Mouse (Mus musculus) stomach, embryonic 14.5 days (tissue): ENCODE results near the gene Arf4. TPM values are rescaled to one million over a fixed set of nuclear protein-coding genes. Genes with fewer than 3 reads are reported as not detected.
A peak's percentile ranks its signal among the peaks of the same experiment; 100 is the strongest.

Source experiments
- ATAC-seq: fragments of 200-750 bp; cut with Nextera tagmentation; 2 replicates; pipeline ENCODE4 v1.8.0; 2017; ENCODE audit warnings: low read depth, moderate TSS enrichment; ENCODE audit not compliant: insufficient number of reproducible peaks, insufficient read depth, low FRiP score
- H3K27ac ChIP-seq: fragments of 300-500 bp; sonication (generic); 2 replicates; pipeline ENCODE4 v1.5.1; 2014; ENCODE audit warnings: mild to moderate bottlenecking, low read length, moderate library complexity, mixed read lengths
- H3K27me3 ChIP-seq: fragments of 300-500 bp; sonication (generic); 2 replicates; pipeline ENCODE4 v1.6.1; 2014; ENCODE audit warnings: low read length, control low read depth, mixed read lengths; ENCODE audit not compliant: control insufficient read depth, insufficient read depth
- H3K36me3 ChIP-seq: fragments of 300-500 bp; sonication (generic); 2 replicates; pipeline ENCODE4 v1.6.1; 2014; ENCODE audit warnings: mild to moderate bottlenecking, control low read depth, low read length, moderate library complexity, mixed read lengths; ENCODE audit not compliant: control insufficient read depth, insufficient read depth
- H3K4me1 ChIP-seq: fragments of 300-500 bp; sonication (generic); 2 replicates; pipeline ENCODE4 v1.6.1; 2014; ENCODE audit warnings: low read length, control low read depth, mixed read lengths; ENCODE audit not compliant: control insufficient read depth, insufficient read depth
- H3K4me2 ChIP-seq: fragments of 300-500 bp; sonication (generic); replicated peaks from 2 replicates; pipeline ENCODE4 v1.6.1; 2014; ENCODE audit warnings: low read depth, low read length, control low read depth
- H3K4me3 ChIP-seq: fragments of 300-500 bp; sonication (generic); 2 replicates; pipeline ENCODE4 v1.5.1; 2014; ENCODE audit warnings: low read depth, low read length, control low read depth
- H3K9ac ChIP-seq: fragments of 300-500 bp; sonication (generic); replicated peaks from 2 replicates; pipeline ENCODE4 v1.6.1; 2014; ENCODE audit warnings: low read depth, mild to moderate bottlenecking, control low read depth, low read length, moderate library complexity, mixed read lengths
- H3K9me3 ChIP-seq: fragments of 300-500 bp; sonication (generic); 2 replicates; pipeline ENCODE4 v1.6.1; 2016; ENCODE audit warnings: low read depth, low read length, control low read depth; ENCODE audit not compliant: control insufficient read depth
- WGBS: fragments of 180-500 bp; shearing (Covaris S2); extraction: QIAGEN DNeasy Blood & Tissue Kit; methylation state at CpG from one replicate; pipeline ENCODE4 v1.1.7; 2014; 5-methylcytosine and 5-hydroxymethylcytosine counted together
- polyA plus RNA-seq: library from polyadenylated mRNA; unstranded; fragments of >200 nt; fragmentation: Nextera tagmentation; extraction: Ambion mirVana; gene quantifications from 2 replicates; pipeline ENCODE4 v1.2.1, GENCODE M21; 2014

Arf4 gene
- polyA plus RNA-seq, 1 experiment from 2014 or later: 666 TPM

- WGBS: 81% methylated on average over 4 of the region's 4 CpGs
- Histone ChIP-seq H3K27ac (no peak overlapping the region), H3K4me3 (no peak overlapping the region), H3K36me3 (peaks cover 61% of the 10 kb centered on the region), H3K4me1 (no peaks in the 10 kb centered on the region), H3K4me2 (no peak overlapping the region), H3K27me3 (no peaks in the 10 kb centered on the region), H3K9ac (no peak overlapping the region), H3K9me3 (no peaks in the 10 kb centered on the region)
- no peak for ATAC-seq
Observed at GRCm38 (mm10) chr14:26625301-26625700, 12.6 kb upstream of the Arf4 start.

- Histone ChIP-seq H3K4me1 (no peaks in the 10 kb centered on the region), H3K9me3 (no peaks in the 10 kb centered on the region), H3K27me3 (no peaks in the 10 kb centered on the region), H3K9ac (no peak overlapping the region), H3K36me3 (peaks cover 57% of the 10 kb centered on the region), H3K4me2 (no peak overlapping the region), H3K27ac (no peak overlapping the region), H3K4me3 (no peak overlapping the region)
- ATAC-seq: no peak
- WGBS: 85% methylated on average over 5 of the region's 5 CpGs
Observed at GRCm38 (mm10) chr14:26626605-26627140, 11.2 kb upstream of the Arf4 start.

GRCm38 (mm10) chr14:26637025-26637850 lies 636 bp upstream of the Arf4 start:
- Histone ChIP-seq H3K36me3 (peaks cover 4% of the 10 kb centered on the region), H3K4me1 (peaks cover 6% of the 10 kb centered on the region; the same call in 1 of the 2 replicates), H3K27ac (peak overlapping the region; percentile 98), H3K9me3 (no peaks in the 10 kb centered on the region), H3K27me3 (no peaks in the 10 kb centered on the region), H3K4me2 (peak overlapping the region; percentile 42), H3K9ac (peak overlapping the region; percentile 31; the same call in 1 of the 2 replicates), H3K4me3 (peak overlapping the region; percentile 97)
- WGBS: 21% methylated on average over 17 of the region's 17 CpGs
- ATAC-seq: no peak

- H3K36me3 ChIP-seq: no peaks in the 10 kb centered on the region
- 1% methylated on average over 16 of the region's 16 CpGs for WGBS
- ATAC-seq: peak; percentile 42; the same call in 1 of the 2 replicates
Observed at GRCm38 (mm10) chr14:26638708-26639084, 822 bp downstream of the Arf4 start.

GRCm38 (mm10) chr14:26639251-26639650 lies 1.4 kb downstream of the Arf4 start:
- ATAC-seq: no peak
- peak overlapping the region; percentile 97 for H3K4me3 ChIP-seq
- WGBS: 4% methylated on average over 11 of the region's 11 CpGs
- peak overlapping the region; percentile 63 for H3K4me2 ChIP-seq
- H3K27ac ChIP-seq: no peak overlapping the region; the same call in 1 of the 2 replicates
- H3K9me3 ChIP-seq: no peaks in the 10 kb centered on the region
- H3K36me3 ChIP-seq: no peaks in the 10 kb centered on the region
- H3K4me1 ChIP-seq: peaks cover 6% of the 10 kb centered on the region; the same call in 1 of the 2 replicates
- peak overlapping the region; percentile 91 for H3K9ac ChIP-seq
- H3K27me3 ChIP-seq: no peaks in the 10 kb centered on the region

More at GRCm38 (mm10) chr14:26638708-26639084, 822 bp downstream of the Arf4 start:
- H3K4me1 ChIP-seq: peaks cover 6% of the 10 kb centered on the region; the same call in 1 of the 2 replicates
- peak overlapping the region; percentile 91 for H3K9ac ChIP-seq
- H3K27ac ChIP-seq: peak overlapping the region; percentile 98
- H3K4me2 ChIP-seq: peak overlapping the region; percentile 63
- H3K27me3 ChIP-seq: no peaks in the 10 kb centered on the region
- peak overlapping the region; percentile 97 for H3K4me3 ChIP-seq
- no peaks in the 10 kb centered on the region for H3K9me3 ChIP-seq

- Histone ChIP-seq H3K9ac (peak overlapping the region; percentile 91; the same call in 1 of the 2 replicates), H3K4me3 (peak overlapping the region; percentile 97), H3K4me1 (peaks cover 6% of the 10 kb centered on the region; the same call in 1 of the 2 replicates), H3K4me2 (peak overlapping the region; percentile 63), H3K27me3 (no peaks in the 10 kb centered on the region), H3K27ac (no peak overlapping the region), H3K36me3 (no peaks in the 10 kb centered on the region), H3K9me3 (no peaks in the 10 kb centered on the region)
- ATAC-seq: no peak
- WGBS: 42% methylated on average over 2 of the region's 2 CpGs
Observed at GRCm38 (mm10) chr14:26639961-26640360, 2.1 kb downstream of the Arf4 start.

GRCm38 (mm10) chr14:26643006-26643624 lies 5.2 kb downstream of the Arf4 start:
- WGBS: 70% methylated on average over 3 of the region's 3 CpGs
- Histone ChIP-seq H3K36me3 (peaks cover 5% of the 10 kb centered on the region; the same call in 1 of the 2 replicates), H3K4me1 (peaks cover 8% of the 10 kb centered on the region; the same call in 1 of the 2 replicates), H3K4me3 (no peak overlapping the region), H3K9me3 (no peaks in the 10 kb centered on the region), H3K27me3 (no peaks in the 10 kb centered on the region), H3K27ac (no peak overlapping the region), H3K9ac (no peak overlapping the region), H3K4me2 (no peak overlapping the region)
- no peak for ATAC-seq

- no peak overlapping the region for H3K4me2 ChIP-seq
- H3K27ac ChIP-seq: no peak overlapping the region
- 61% methylated on average over 5 of the region's 5 CpGs for WGBS
- H3K4me3 ChIP-seq: no peak overlapping the region
- peaks cover 6% of the 10 kb centered on the region; the same call in 1 of the 2 replicates for H3K4me1 ChIP-seq
- peaks cover 10% of the 10 kb centered on the region; the same call in 1 of the 2 replicates for H3K36me3 ChIP-seq
- H3K9me3 ChIP-seq: no peaks in the 10 kb centered on the region
- no peaks in the 10 kb centered on the region for H3K27me3 ChIP-seq
- H3K9ac ChIP-seq: no peak overlapping the region
- no peak for ATAC-seq
Observed at GRCm38 (mm10) chr14:26645989-26646650, 8.2 kb downstream of the Arf4 start.
